Mouse (Mus musculus): ENCODE measurements around the gene Fbxl2. TPM values are rescaled to one million over a fixed set of nuclear protein-coding genes. Genes with fewer than 3 reads are reported as not detected.

Gene Fbxl2
- polyA plus RNA-seq, 1 experiment from 2014 or later = 1.7 TPM

- H3K4me1 ChIP-seq (ENCODE audit: insufficient read depth, low read depth, low read length) = no peaks in the 10 kb centered on the region
- H3K4me2 ChIP-seq (replicated peaks; ENCODE audit: low read depth, low read length) = no peak overlapping the region
- ATAC-seq = no peak
- DNase-seq (ENCODE audit: low spot score) = no peak
- no peak for TF ChIP-seq EP300 (IDR thresholded peaks at IDR 0.05)
- TF ChIP-seq CTCF (IDR thresholded peaks at IDR 0.05) = no peak
- peaks cover 23% of the 10 kb centered on the region; the same call in 1 of the 2 replicates for H3K36me3 ChIP-seq (ENCODE audit: insufficient read depth, low read length)
- no peaks in the 10 kb centered on the region for H3K9me3 ChIP-seq (ENCODE audit: low read length)
- no peak overlapping the region for H3K27ac ChIP-seq (ENCODE audit: low read length)
- WGBS = 88% methylated on average over 13 of the region's 13 CpGs
- H3K4me3 ChIP-seq (ENCODE audit: low read depth, low read length) = no peak overlapping the region
- H3K9ac ChIP-seq (replicated peaks; ENCODE audit: low read depth) = no peak overlapping the region
- no peaks in the 10 kb centered on the region for H3K27me3 ChIP-seq (replicated peaks; ENCODE audit: insufficient read depth, low read length)
These were observed 66.6 kb downstream of the Fbxl2 start for GRCm38 (mm10) chr9:113979356-113979755.

- H3K27me3 ChIP-seq (replicated peaks; ENCODE audit: insufficient read depth, low read length) = no peaks in the 10 kb centered on the region
- H3K4me1 ChIP-seq (ENCODE audit: insufficient read depth, low read depth, low read length) = no peaks in the 10 kb centered on the region
- no peak overlapping the region for H3K27ac ChIP-seq (ENCODE audit: low read length)
- no peak overlapping the region for H3K9ac ChIP-seq (replicated peaks; ENCODE audit: low read depth)
- 67% methylated on average over 7 of the region's 7 CpGs for WGBS
- ATAC-seq (no peak), DNase-seq (ENCODE audit: low spot score) (no peak)
- TF ChIP-seq EP300 (IDR thresholded peaks at IDR 0.05) (no peak), CTCF (IDR thresholded peaks at IDR 0.05) (no peak)
- H3K36me3 ChIP-seq (ENCODE audit: insufficient read depth, low read length) = peaks cover 23% of the 10 kb centered on the region; the same call in 1 of the 2 replicates
- H3K4me2 ChIP-seq (replicated peaks; ENCODE audit: low read depth, low read length) = no peak overlapping the region
- no peaks in the 10 kb centered on the region for H3K9me3 ChIP-seq (ENCODE audit: low read length)
- H3K4me3 ChIP-seq (ENCODE audit: low read depth, low read length) = no peak overlapping the region
These were observed 67.3 kb downstream of the Fbxl2 start for GRCm38 (mm10) chr9:113978656-113979055.

GRCm38 (mm10) chr9:113977225-113977840 is 68.7 kb downstream of the Fbxl2 start:
- H3K27ac ChIP-seq (ENCODE audit: low read length) = no peak overlapping the region
- 66% methylated on average over 11 of the region's 11 CpGs for WGBS
- no peaks in the 10 kb centered on the region for H3K9me3 ChIP-seq (ENCODE audit: low read length)
- H3K27me3 ChIP-seq (replicated peaks; ENCODE audit: insufficient read depth, low read length) = no peaks in the 10 kb centered on the region
- no peak overlapping the region for H3K4me2 ChIP-seq (replicated peaks; ENCODE audit: low read depth, low read length)
- DNase-seq (ENCODE audit: low spot score) (no peak), ATAC-seq (peak; percentile 40)
- TF ChIP-seq CTCF (IDR thresholded peaks at IDR 0.05) (no peak), EP300 (IDR thresholded peaks at IDR 0.05) (no peak)
- no peak overlapping the region for H3K9ac ChIP-seq (replicated peaks; ENCODE audit: low read depth)
- no peaks in the 10 kb centered on the region for H3K4me1 ChIP-seq (ENCODE audit: insufficient read depth, low read depth, low read length)
- peaks cover 30% of the 10 kb centered on the region; the same call in 1 of the 2 replicates for H3K36me3 ChIP-seq (ENCODE audit: insufficient read depth, low read length)
- H3K4me3 ChIP-seq (ENCODE audit: low read depth, low read length) = no peak overlapping the region

- H3K4me3 ChIP-seq (ENCODE audit: low read depth, low read length) = no peak overlapping the region
- TF ChIP-seq CTCF (IDR thresholded peaks at IDR 0.05) (no peak), EP300 (IDR thresholded peaks at IDR 0.05) (no peak)
- H3K27me3 ChIP-seq (replicated peaks; ENCODE audit: insufficient read depth, low read length) = no peaks in the 10 kb centered on the region
- H3K9ac ChIP-seq (replicated peaks; ENCODE audit: low read depth) = no peak overlapping the region
- ATAC-seq (no peak), DNase-seq (ENCODE audit: low spot score) (no peak)
- no peaks in the 10 kb centered on the region for H3K9me3 ChIP-seq (ENCODE audit: low read length)
- H3K4me2 ChIP-seq (replicated peaks; ENCODE audit: low read depth, low read length) = no peak overlapping the region
- no peak overlapping the region for H3K27ac ChIP-seq (ENCODE audit: low read length)
- peaks cover 30% of the 10 kb centered on the region; the same call in 1 of the 2 replicates for H3K36me3 ChIP-seq (ENCODE audit: insufficient read depth, low read length)
- 92% methylated on average over 10 of the region's 10 CpGs for WGBS
- no peaks in the 10 kb centered on the region for H3K4me1 ChIP-seq (ENCODE audit: insufficient read depth, low read depth, low read length)
These were observed 69.7 kb downstream of the Fbxl2 start for GRCm38 (mm10) chr9:113976264-113976663.

- Histone ChIP-seq H3K4me1 (ENCODE audit: insufficient read depth, low read depth, low read length) (no peaks in the 10 kb centered on the region), H3K4me2 (replicated peaks; ENCODE audit: low read depth, low read length) (no peak overlapping the region), H3K9me3 (ENCODE audit: low read length) (no peaks in the 10 kb centered on the region), H3K27me3 (replicated peaks; ENCODE audit: insufficient read depth, low read length) (no peaks in the 10 kb centered on the region), H3K36me3 (ENCODE audit: insufficient read depth, low read length) (peaks cover 30% of the 10 kb centered on the region; the same call in 1 of the 2 replicates), H3K27ac (ENCODE audit: low read length) (no peak overlapping the region), H3K9ac (replicated peaks; ENCODE audit: low read depth) (no peak overlapping the region), H3K4me3 (ENCODE audit: low read depth, low read length) (no peak overlapping the region)
- ATAC-seq = no peak
- DNase-seq (ENCODE audit: low spot score) = no peak
- no peak for TF ChIP-seq EP300 (IDR thresholded peaks at IDR 0.05)
- no peak for TF ChIP-seq CTCF (IDR thresholded peaks at IDR 0.05)
- 79% methylated on average over 7 of the region's 7 CpGs for whole genome bisulfite sequencing
These were observed 70.5 kb downstream of the Fbxl2 start for GRCm38 (mm10) chr9:113975442-113975841.

- H3K9ac ChIP-seq (replicated peaks; ENCODE audit: low read depth) = no peak overlapping the region
- peaks cover 30% of the 10 kb centered on the region; the same call in 1 of the 2 replicates for H3K36me3 ChIP-seq (ENCODE audit: insufficient read depth, low read length)
- H3K27ac ChIP-seq (ENCODE audit: low read length) = no peak overlapping the region
- no peaks in the 10 kb centered on the region for H3K9me3 ChIP-seq (ENCODE audit: low read length)
- no peak overlapping the region for H3K4me2 ChIP-seq (replicated peaks; ENCODE audit: low read depth, low read length)
- ATAC-seq (no peak), DNase-seq (ENCODE audit: low spot score) (no peak)
- TF ChIP-seq CTCF (IDR thresholded peaks at IDR 0.05) (no peak), EP300 (IDR thresholded peaks at IDR 0.05) (no peak)
- H3K27me3 ChIP-seq (replicated peaks; ENCODE audit: insufficient read depth, low read length) = no peaks in the 10 kb centered on the region
- WGBS = 94% methylated on average over 4 of the region's 4 CpGs
- H3K4me1 ChIP-seq (ENCODE audit: insufficient read depth, low read depth, low read length) = no peaks in the 10 kb centered on the region
- no peak overlapping the region for H3K4me3 ChIP-seq (ENCODE audit: low read depth, low read length)
These were observed 71.0 kb downstream of the Fbxl2 start for GRCm38 (mm10) chr9:113974945-113975344.
